Mouse (Mus musculus): ENCODE data around the gene Prdm16.

DNA sequence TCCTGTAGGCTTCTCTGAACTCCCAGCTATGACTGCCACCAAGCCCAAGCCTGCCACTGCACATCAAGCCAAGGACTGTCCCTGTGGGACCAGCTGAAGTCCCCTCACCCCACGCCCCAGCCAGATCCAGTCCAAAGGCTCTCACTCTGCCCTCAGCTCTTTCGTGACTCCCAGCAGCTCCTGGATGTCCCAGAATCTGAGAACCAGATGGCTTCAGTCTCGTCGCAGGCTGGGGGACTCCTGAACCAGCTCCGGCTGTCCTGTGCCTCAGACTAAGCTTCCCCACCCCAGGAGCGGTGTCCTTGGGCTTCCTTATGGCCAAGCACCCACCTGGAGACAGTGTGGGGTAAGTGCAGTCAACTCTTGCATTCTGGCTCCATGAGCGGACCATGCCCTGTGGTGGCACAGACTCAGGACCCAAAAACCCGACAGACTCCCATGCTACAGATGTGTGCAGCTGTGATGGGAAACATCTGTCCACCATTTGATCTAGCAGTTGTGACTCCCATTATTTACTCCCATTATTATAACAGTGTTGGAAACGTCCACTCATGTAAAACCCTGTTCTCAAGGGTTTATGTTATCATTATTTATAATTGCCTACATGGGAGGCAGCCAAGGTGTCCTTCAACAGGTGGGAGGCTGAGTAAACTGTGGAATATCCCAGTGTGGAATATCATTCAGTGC, 326.0 kb downstream of the Prdm16 start:
- TF ChIP-seq CTCF (conservative IDR thresholded peaks at IDR 0.05; ENCODE audit: low read length) (no peak), POU5F1 (IDR thresholded peaks at IDR 0.05; ENCODE audit: borderline replicate concordance, low read length) (no peak)

Measured in E14TG2a.4 (cell line).